Mouse (Mus musculus): ENCODE data around the gene Higd1b.

Gene Higd1b

DNA sequence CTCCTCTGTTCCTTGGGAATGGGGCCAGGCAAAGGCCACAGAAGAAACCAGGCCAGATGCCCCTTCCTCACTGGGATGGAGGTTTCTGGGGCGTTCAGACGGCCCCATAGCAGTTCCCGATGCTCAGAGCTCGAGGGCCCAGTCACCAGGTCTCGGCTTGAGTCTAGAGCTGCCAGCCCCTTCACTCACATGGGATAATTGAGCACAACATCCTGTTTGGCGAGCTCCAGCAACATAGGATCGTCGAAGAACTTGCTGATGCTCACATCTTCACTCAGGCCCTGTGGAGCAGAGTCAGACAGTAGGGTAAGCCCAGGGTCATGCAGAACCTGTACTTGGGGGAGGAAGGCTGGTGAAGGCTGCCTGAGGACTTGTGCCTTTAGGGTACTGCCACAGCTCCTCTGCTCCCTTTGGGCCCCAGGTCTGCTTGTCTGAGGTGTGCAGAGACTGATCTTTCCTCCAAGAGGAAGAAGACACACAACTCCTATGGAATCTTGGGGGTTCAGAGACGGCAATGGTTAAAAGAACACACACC lies 3.0 kb downstream of the Higd1b start:
- 76% methylated on average over 9 of the region's 9 CpGs for WGBS

DNA sequence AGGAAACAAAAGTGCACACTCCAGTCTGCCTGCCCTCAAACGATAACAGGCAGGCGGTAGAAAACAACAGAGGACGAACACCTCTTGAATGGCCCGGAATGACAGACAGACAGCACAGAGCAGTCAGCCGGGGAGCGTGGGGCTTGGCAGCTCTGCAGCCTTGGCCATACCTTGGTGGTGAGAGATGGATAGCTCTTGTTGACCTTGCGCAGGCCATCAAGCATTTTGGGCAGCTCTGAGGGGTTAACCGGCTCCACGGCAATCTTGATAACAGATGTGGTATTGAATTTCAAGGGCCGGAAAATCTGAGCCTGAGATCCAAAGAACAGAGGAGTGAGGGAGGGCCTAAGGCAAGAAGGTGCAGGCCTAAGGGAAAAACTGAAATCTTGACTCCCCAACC lies 10.3 kb downstream of the Higd1b start:
- WGBS = 92% methylated on average over 10 of the region's 10 CpGs

DNA sequence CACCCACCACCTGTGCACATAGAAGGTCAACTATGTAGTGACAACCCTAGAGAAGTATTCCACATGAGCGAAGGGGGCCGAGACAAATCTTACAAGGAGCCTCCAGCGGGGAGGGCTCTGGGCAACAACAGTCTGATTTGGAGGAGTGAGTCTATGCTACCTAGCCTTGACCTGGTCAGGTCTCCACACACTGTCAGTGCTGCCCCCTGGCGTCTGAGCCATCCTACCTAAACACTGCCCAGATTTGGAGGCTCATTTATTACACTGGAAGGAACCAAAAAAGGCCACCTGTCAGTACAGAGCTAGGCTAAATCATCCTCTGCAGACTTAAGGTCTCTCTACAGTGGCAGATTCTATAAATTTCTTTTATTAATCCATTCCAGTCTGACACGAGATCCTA lies 16.2 kb downstream of the Higd1b start:
- WGBS = 71% methylated on average over 5 of the region's 5 CpGs

DNA sequence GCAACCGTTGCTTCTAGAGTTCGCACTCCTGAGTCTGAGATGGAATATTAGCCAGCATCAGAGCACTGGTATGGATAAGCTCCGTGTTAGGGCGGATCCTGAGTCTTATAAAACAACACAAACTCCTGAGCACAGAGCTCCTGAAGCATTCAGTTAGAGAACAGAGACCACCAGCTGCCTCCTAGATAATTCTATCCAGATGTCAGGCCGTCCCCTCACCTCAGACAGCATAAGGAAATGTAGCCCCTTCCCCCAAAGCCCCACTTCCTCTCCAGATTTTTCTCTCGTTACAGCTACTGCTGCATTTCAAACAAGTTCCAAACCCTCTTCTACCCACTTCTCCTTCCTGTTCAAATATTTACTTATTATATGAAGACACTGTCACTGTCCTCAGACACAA lies 20.3 kb downstream of the Higd1b start:
- WGBS = 89% methylated on average over 6 of the region's 6 CpGs

DNA sequence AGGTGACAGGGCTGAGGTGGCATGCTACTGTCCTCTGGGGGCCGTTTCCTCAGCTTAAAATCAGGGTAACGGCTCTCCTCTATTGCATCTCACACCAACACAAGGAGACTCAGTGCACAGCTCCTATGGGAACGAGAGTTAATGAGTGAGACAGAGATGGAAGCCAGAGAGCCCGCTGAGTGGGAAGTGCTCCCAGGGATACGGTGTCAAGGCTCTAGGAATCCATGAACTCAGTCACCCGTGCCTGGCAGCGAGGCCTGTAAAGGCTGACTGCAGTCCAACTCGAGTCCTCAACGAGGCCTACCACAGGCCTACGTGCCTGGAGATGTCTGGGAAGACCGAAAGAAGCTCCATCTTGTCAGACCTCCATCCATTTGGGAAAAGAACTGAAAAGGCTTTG lies 23.3 kb downstream of the Higd1b start:
- 80% methylated on average over 11 of the region's 11 CpGs for WGBS

DNA sequence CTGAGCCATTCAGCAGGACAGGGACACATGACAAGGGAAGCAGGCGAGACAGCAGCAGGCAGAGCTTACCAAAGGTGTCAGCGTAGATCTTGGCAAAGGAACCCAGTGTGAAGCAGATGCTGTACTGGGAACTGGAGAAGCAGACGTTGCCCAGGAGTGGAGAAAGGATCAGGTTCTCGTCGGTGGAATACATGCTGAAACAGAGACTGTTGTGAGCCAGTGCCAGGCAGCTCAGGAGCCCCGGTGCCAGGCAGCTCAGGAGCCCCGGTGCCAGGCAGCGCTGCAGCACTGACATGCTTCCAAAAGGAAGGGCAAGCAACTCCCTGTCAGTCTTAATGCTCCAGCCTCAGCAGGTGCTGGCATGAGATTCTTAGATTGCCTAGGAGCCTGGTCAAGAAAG lies 24.3 kb downstream of the Higd1b start:
- 49% methylated on average over 8 of the region's 8 CpGs for WGBS

DNA sequence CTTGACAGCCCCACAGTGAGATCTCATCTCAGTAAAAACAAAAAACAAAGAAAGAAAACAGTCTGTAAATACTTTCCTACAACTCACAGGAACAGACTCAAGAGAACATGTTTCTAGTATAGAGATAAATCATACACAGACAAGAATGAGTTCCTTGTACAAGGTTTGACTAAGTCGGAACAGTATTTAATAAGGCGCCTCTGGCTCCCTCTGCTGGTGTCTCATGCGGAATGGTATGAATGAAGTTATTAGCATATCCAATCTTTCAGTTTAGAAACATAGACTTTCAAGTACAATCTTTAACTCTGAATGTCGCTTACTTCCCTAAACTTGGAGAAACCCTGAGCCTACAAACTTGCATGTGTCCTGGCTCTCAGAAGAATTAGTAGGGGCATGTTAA lies 28.6 kb downstream of the Higd1b start:
- 14% methylated on average over 4 of the region's 4 CpGs for whole genome bisulfite sequencing

DNA sequence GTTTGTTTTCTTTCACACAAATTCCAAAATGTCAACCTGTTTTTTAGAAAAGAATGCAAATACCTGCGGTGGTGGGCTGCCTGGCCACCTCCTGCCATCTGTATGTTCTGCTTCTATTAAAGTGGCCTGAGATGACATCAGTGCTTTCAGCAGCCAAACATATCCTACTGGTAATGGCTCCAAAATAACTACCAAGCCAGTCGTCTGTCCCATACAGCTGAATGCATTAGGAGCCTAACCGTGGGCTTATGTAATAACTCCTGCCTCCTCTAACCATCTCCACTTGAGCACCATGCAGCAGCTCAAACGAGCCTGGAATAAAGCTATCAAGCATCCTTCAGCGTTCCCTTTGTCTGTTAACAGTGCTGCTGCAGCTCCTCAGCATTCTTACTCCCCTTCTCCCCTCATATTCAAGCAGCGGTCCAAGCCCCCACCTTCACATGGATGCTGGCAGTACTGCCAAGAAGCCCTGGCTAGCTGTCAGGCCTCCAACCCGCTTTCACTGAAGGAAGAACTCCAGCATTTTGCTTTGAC lies 39.2 kb downstream of the Higd1b start:
- WGBS = 35% methylated on average over 7 of the region's 7 CpGs

DNA sequence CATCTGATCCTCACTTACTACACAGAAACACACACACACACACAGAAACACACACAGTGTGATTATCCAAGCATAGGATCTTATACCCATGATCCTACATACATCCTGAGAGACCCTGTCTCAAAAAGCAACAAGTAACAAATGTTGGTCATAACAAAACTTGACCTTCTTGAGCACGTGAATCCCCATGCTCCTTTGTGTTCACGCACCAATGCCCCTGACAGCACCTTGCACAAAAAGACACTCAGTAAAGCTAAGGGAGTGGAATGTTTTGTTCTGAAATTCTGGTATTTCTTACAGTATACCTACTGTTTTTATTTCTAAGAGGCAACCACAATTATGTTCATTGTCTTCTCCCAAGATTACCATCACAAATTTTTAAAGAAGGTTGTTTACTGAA lies 43.9 kb downstream of the Higd1b start:
- 50% methylated on average over 2 of the region's 2 CpGs for WGBS

DNA sequence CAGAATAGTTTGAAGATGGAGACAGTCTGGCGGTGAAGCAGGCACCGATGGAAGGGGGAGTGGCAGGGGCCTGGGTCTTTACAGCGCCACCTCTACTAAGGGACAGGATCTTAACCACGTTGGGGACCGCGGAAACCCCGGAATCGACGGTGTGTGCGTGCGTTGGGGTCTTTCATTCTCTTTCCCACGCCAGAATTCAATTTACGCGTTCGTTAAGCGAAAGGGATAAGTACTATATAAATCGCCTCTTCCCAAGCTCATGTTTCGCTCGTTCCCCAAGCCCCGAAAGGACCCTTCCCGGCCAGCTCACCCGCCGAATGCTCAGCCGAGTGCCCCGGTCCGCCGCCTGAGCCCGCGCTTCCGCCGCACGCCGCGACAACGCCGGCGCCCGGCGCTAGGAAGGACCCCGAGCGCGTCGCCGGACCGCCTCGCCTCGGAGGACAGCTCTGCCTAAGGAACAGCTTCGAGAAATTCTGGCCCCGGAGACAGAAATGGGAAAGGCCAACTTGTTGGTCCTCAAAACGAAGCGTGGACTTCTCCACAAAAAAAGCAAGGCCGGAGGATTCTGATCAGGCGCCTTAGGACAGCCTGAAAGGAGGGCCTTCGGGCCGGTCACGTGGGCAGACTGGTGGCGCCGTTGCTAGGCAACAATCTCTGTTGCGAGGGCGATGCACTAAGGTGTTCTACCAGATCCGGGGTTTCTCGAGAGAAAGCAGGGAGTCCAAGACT lies 45.1 kb downstream of the Higd1b start, which contains the start of the genes Eftud2 and Ccdc103:
Eftud2 (minus strand) TSS at position 401 of the 729 bp plus-strand sequence.
Ccdc103 (plus strand) TSS at position 620 of the 729 bp plus-strand sequence.
- WGBS = under 1% methylated on average over 62 of the region's 62 CpGs

DNA sequence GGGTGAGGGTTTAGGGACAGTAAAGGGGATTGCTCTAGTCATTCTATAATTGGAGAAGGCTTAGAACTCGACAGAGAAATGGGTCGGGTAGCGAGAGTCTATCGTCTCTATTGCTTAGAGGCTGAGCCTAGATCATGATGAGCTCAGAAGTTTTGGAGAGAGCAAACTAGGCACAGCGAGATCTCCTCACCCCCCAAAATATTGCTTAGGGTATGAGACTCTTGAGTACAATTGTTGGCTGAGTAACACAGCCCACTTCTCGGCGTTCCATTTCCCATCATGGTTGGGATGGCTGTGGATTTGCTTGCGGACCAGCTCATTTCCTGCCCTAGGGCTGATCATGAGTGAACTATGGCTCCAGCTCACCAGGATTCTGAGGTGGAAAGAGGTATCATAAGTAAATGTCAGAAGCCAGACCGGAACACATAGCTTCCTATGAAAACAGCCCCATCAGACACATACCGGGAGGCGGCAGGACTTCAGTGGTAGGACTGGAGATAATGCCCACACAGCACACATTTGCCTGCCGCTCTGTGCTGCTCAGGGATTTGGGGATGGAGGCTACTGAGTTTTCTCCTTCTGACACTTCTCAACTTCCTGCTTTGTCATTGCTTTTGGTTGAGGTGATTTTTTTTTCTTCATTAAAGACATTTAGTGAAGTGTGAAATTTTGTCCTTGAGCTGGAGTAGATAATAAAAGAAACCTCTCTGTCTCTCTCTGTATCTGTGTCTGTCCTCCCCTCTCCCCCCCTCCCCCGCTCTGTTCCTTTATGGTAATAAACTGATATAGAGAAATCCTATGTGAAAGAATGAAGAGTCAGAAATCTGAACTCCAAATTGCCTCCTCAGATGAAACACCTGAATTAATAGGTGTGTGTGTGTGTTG lies 45.9 kb downstream of the Higd1b start:
- WGBS = 7% methylated on average over 13 of the region's 13 CpGs

DNA sequence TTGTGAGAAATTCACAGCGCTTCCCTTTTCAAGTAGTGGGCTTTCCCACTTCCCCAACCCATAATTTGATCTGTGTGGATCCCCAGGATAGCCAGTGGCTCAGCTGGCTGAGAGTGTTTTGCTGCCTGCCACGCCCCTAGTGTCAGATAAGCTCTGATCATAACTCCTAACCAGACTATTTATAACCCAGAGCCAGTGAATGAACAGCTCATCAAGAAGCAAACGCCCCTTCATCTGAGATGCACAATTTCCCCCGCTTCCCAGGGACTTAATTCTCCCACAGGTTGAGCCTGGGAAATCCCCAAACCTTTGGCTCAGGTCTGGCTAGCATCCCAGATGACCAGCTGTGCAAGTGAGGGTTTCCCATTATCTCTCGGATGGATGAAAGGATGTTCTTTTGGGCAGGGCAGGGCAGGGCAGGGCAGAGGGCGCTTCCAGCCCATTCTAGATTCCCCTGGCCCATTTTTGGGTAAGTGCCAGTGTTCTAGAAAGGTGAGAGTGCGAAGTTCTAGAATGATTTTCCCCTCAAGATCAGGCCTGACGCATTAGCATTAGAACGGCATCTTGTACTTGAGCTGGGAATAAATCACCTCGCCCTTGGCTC lies 49.1 kb downstream of the Higd1b start, which contains the start of gene Fam187a:
Fam187a (plus strand) TSS at position 554 of the 604 bp plus-strand sequence.
- 59% methylated on average over 10 of the region's 10 CpGs for WGBS

DNA sequence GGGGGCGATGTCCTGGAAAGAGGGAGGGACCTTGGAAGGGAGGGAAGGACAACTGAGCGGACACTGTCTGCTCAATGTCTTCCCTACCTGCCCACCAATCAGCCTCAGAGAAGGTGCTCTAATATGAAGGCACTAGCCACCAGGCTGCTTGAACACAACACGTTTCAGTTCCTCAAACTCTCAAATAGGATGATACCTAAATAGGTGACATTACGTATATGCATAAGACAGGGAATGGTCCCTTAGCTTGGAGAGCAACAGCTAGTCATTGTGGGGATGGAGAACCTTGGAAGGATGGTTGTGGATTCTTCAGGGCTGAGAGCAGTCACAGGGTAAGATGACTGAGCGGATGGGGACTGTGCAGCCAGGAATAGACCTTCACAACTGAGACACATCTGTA lies 51.8 kb downstream of the Higd1b start:
- 78% methylated on average over 5 of the region's 5 CpGs for WGBS
